ENCODE assay signal across 1 mouse cellular context in genomic region chr14:54592319-54592934, GRCm38 (mm10).
A peak's percentile ranks its signal among the peaks of the same experiment; 100 is the strongest.
TF ChIP-seq lines count a peak whose summit lies in the region.

No protein-coding gene starts in this region.

TF ChIP-seq in MEL, 35 proteins besides CTCF, POLR2A, EP300 and RAD21 (continued from another document):
- TF ChIP-seq TAL1 (IDR thresholded peaks at IDR 0.05; ENCODE audit: low read length) (peak; percentile 69), ETS1 (IDR thresholded peaks at IDR 0.05; ENCODE audit: low read depth, low read length) (peak; percentile 72), TCF12 (IDR thresholded peaks at IDR 0.05; ENCODE audit: low read depth, low read length) (peak; percentile 80), MYB (IDR thresholded peaks at IDR 0.05; ENCODE audit: low read depth, low read length) (no peak), ZC3H11A (IDR thresholded peaks at IDR 0.05; ENCODE audit: low read depth, low read length) (no peak), POLR2AphosphoS5 (IDR thresholded peaks at IDR 0.05; ENCODE audit: borderline replicate concordance, low read depth, low read length) (no peak), JUND (IDR thresholded peaks at IDR 0.05; ENCODE audit: low read depth, low read length) (no peak), MAZ (IDR thresholded peaks at IDR 0.05; ENCODE audit: low read depth, low read length) (no peak), NRF1 (IDR thresholded peaks at IDR 0.05; ENCODE audit: insufficient read depth, low read depth, low read length, poor library complexity, severe bottlenecking) (no peak), MYC (IDR thresholded peaks at IDR 0.05; ENCODE audit: low read depth, low read length) (no peak), USF2 (IDR thresholded peaks at IDR 0.05; ENCODE audit: borderline replicate concordance in 1 of 2, insufficient read depth in 1 of 2, low read depth in 1 of 2, low read length in 2 of 2) (no peak), BHLHE40 (IDR thresholded peaks at IDR 0.05; ENCODE audit: borderline replicate concordance, low read depth, low read length) (peak; percentile 64; the same call in 1 of the 2 replicates)
TF ChIP-seq in MEL: peak in this region for 8.
